Mouse (Mus musculus) brain, embryonic 14.5 days (tissue): Measurements from ENCODE around the gene Exosc1.

ENCODE experiments used
- CTCF ChIP-seq: fragments of 200-500 bp; IDR thresholded peaks from 2 replicates; pipeline ENCODE4 v1.5.1; 2012; ENCODE audit warnings: inconsistent platforms, mild to moderate bottlenecking, moderate library complexity, borderline replicate concordance; ENCODE audit not compliant: insufficient read depth, insufficient read length; ENCODE audit errors: extremely low read depth
- POLR2A ChIP-seq: fragments of 200-500 bp; IDR thresholded peaks from 2 replicates; pipeline ENCODE4 v1.6.1; 2012; ENCODE audit warnings: mild to moderate bottlenecking, inconsistent platforms, borderline replicate concordance; ENCODE audit not compliant: poor library complexity, insufficient read depth, insufficient read length, severe bottlenecking; ENCODE audit errors: extremely low read depth

GRCm38 (mm10) chr19:41888191-41888590 lies 45.0 kb downstream of the Exosc1 start:
- TF ChIP-seq POLR2A (no peak), CTCF (no peak)
